Mouse (Mus musculus): Measurements from ENCODE around the gene Tulp1. TPM values are rescaled to one million over a fixed set of nuclear protein-coding genes. Genes with fewer than 3 reads are reported as not detected.

Tulp1 gene
- polyA plus RNA-seq, 1 experiment from 2014 or later = 5.1 TPM

DNA sequence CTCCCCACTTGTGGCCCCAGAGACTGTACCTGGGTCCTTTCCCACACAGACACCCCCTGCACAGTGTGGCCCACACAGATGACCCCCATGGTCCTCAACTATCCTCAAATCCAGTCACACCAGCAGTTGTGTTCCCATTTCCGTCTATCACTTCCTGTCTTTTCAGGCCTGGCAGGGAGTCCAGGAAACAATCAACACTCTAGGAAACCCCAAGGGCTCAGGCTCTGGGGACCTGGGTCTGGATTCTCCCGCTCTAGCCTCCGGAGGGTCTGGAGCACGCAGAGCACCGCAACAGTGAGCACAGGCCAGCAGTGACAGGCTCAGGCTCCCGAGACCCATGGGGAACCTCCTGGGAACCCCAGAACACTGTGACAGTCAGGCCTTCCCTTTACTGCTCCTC is 16.8 kb downstream of the Tulp1 start:
- H3K4me3 ChIP-seq (ENCODE audit: low read length) = peak overlapping the region; percentile 86
- H3K27me3 ChIP-seq (ENCODE audit: control insufficient read depth, insufficient read depth, low read length) = no peaks in the 10 kb centered on the region
- 47% methylated on average over 6 of the region's 6 CpGs for WGBS
- no peak for ATAC-seq (ENCODE audit: low FRiP score, low TSS enrichment)
- H3K4me1 ChIP-seq (ENCODE audit: control insufficient read depth, insufficient read depth, low read length) = peaks cover 65% of the 10 kb centered on the region
- peak overlapping the region; percentile 93 for H3K4me2 ChIP-seq (replicated peaks; ENCODE audit: low read depth, low read length)
- H3K9me3 ChIP-seq (ENCODE audit: control insufficient read depth, low read length) = no peaks in the 10 kb centered on the region
- no peak overlapping the region; the same call in 1 of the 2 replicates for H3K27ac ChIP-seq (ENCODE audit: low read depth, low read length)
- peak overlapping the region; percentile 90; the same call in 1 of the 2 replicates for H3K9ac ChIP-seq (ENCODE audit: low read depth, low read length)
- no peaks in the 10 kb centered on the region for H3K36me3 ChIP-seq (ENCODE audit: control insufficient read depth, insufficient read depth, low read length)

DNA sequence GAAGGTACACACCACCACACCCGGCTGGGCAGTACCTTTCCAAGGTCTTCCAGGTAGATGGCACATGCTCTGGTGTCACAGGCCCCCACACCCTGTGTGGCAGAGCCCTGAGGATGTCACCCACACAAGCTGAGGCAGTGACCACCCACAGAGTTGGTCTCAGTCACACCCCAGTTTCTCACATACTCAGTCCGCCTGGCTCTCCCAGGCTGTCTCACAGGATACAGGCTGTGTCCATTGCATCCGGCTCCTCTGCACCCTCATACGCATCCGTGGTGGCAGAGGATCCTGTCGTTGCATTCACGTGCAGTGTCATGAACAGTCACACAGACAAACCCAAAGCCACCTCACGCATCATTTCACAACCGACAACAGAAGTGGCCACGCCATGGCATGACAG is 17.7 kb downstream of the Tulp1 start:
- 63% methylated on average over 10 of the region's 10 CpGs for WGBS
- Histone ChIP-seq H3K27me3 (ENCODE audit: control insufficient read depth, insufficient read depth, low read length) (no peaks in the 10 kb centered on the region), H3K27ac (ENCODE audit: low read depth, low read length) (no peak overlapping the region; the same call in 1 of the 2 replicates), H3K9ac (ENCODE audit: low read depth, low read length) (peak overlapping the region; percentile 2; the same call in 1 of the 2 replicates), H3K4me3 (ENCODE audit: low read length) (no peak overlapping the region), H3K36me3 (ENCODE audit: control insufficient read depth, insufficient read depth, low read length) (no peaks in the 10 kb centered on the region), H3K9me3 (ENCODE audit: control insufficient read depth, low read length) (no peaks in the 10 kb centered on the region), H3K4me1 (ENCODE audit: control insufficient read depth, insufficient read depth, low read length) (peaks cover 64% of the 10 kb centered on the region), H3K4me2 (replicated peaks; ENCODE audit: low read depth, low read length) (no peak overlapping the region)
- ATAC-seq (ENCODE audit: low FRiP score, low TSS enrichment) = no peak

GRCm38 (mm10) chr17:28345882-28346281 is 19.1 kb downstream of the Tulp1 start:
- ATAC-seq (ENCODE audit: low FRiP score, low TSS enrichment) = no peak

DNA sequence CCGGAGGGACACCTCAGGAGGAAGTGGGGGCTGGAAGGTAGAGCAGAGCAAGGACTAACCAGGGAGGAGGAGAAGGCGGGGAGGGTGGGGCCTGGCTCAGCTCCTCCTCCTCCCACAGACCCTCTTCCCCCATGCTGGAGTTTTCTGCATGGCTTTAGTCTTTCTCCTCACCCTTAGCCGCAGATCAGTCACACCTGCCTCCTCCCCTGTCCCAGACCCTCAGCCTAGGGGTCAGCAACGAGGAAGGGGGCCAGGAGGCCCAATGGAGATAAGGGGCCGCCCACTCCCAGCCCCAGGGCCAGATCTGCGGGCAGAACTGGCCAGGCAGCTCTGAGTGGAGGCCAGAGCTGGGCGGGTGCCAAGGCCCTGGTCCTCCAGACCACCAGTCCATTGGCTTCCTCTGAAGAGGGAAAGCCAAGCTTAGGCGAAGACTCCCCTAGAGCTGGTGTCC is 19.7 kb downstream of the Tulp1 start:
- H3K9me3 ChIP-seq (ENCODE audit: control insufficient read depth, low read length) = no peaks in the 10 kb centered on the region
- peak overlapping the region; percentile 92 for H3K27ac ChIP-seq (ENCODE audit: low read depth, low read length)
- no peaks in the 10 kb centered on the region for H3K27me3 ChIP-seq (ENCODE audit: control insufficient read depth, insufficient read depth, low read length)
- peak overlapping the region; percentile 45; the same call in 1 of the 2 replicates for H3K9ac ChIP-seq (ENCODE audit: low read depth, low read length)
- no peaks in the 10 kb centered on the region for H3K36me3 ChIP-seq (ENCODE audit: control insufficient read depth, insufficient read depth, low read length)
- ATAC-seq (ENCODE audit: low FRiP score, low TSS enrichment) = 0 out of 2 replicates have a peak, but pooled peaks have one; percentile 3
- 16% methylated on average over 8 of the region's 8 CpGs for WGBS
- H3K4me3 ChIP-seq (ENCODE audit: low read length) = peak overlapping the region; percentile 9; the same call in 1 of the 2 replicates
- H3K4me2 ChIP-seq (replicated peaks; ENCODE audit: low read depth, low read length) = peak overlapping the region; percentile 40
- H3K4me1 ChIP-seq (ENCODE audit: control insufficient read depth, insufficient read depth, low read length) = peaks cover 72% of the 10 kb centered on the region

More at GRCm38 (mm10) chr17:28345882-28346281, 19.1 kb downstream of the Tulp1 start:
- peak overlapping the region; percentile 45; the same call in 1 of the 2 replicates for H3K9ac ChIP-seq (ENCODE audit: low read depth, low read length)
- H3K4me3 ChIP-seq (ENCODE audit: low read length) = peak overlapping the region; percentile 9
- no peaks in the 10 kb centered on the region for H3K9me3 ChIP-seq (ENCODE audit: control insufficient read depth, low read length)
- peak overlapping the region; percentile 92 for H3K27ac ChIP-seq (ENCODE audit: low read depth, low read length)
- H3K36me3 ChIP-seq (ENCODE audit: control insufficient read depth, insufficient read depth, low read length) = no peaks in the 10 kb centered on the region
- WGBS = 10% methylated on average over 10 of the region's 10 CpGs
- no peaks in the 10 kb centered on the region for H3K27me3 ChIP-seq (ENCODE audit: control insufficient read depth, insufficient read depth, low read length)
- peak overlapping the region; percentile 40 for H3K4me2 ChIP-seq (replicated peaks; ENCODE audit: low read depth, low read length)
- peaks cover 67% of the 10 kb centered on the region for H3K4me1 ChIP-seq (ENCODE audit: control insufficient read depth, insufficient read depth, low read length)

DNA sequence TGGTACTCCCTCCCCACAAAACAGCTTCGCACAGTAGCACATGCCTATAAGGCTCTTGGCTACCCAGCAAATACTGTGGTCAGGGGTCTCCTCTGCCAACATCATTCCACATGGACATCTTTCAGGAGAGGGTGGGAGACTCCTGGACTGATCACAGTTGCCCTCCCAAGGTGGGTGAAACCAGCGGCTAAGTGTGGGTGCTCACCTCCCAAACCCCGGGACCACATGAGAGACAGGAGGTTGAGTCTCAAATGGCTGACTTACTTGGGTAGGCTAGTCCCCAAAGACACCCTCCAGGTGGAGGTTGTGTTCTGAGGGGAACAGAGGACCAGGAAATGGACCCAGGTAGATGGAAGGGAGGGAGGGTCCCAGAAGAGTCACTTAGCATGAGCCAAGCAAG is 20.4 kb downstream of the Tulp1 start:
- WGBS = 60% methylated on average over 3 of the region's 3 CpGs
- Histone ChIP-seq H3K4me2 (replicated peaks; ENCODE audit: low read depth, low read length) (peak overlapping the region; percentile 40; the same call in 1 of the 2 replicates), H3K9ac (ENCODE audit: low read depth, low read length) (no peak overlapping the region)

GRCm38 (mm10) chr17:28344050-28344607 is 20.9 kb downstream of the Tulp1 start:
- Histone ChIP-seq H3K4me3 (ENCODE audit: low read length) (no peak overlapping the region), H3K9me3 (ENCODE audit: control insufficient read depth, low read length) (no peaks in the 10 kb centered on the region), H3K27ac (ENCODE audit: low read depth, low read length) (no peak overlapping the region), H3K27me3 (ENCODE audit: control insufficient read depth, insufficient read depth, low read length) (no peaks in the 10 kb centered on the region), H3K4me1 (ENCODE audit: control insufficient read depth, insufficient read depth, low read length) (peaks cover 71% of the 10 kb centered on the region), H3K4me2 (replicated peaks; ENCODE audit: low read depth, low read length) (no peak overlapping the region; the same call in 1 of the 2 replicates), H3K36me3 (ENCODE audit: control insufficient read depth, insufficient read depth, low read length) (peaks cover 10% of the 10 kb centered on the region), H3K9ac (ENCODE audit: low read depth, low read length) (peak overlapping the region; percentile 23; the same call in 1 of the 2 replicates)
- no peak for ATAC-seq (ENCODE audit: low FRiP score, low TSS enrichment)
- WGBS = 31% methylated on average over 4 of the region's 4 CpGs

More for the DNA sequence above, 20.4 kb downstream of the Tulp1 start:
- Histone ChIP-seq H3K27me3 (ENCODE audit: control insufficient read depth, insufficient read depth, low read length) (no peaks in the 10 kb centered on the region), H3K4me1 (ENCODE audit: control insufficient read depth, insufficient read depth, low read length) (peaks cover 75% of the 10 kb centered on the region), H3K9me3 (ENCODE audit: control insufficient read depth, low read length) (no peaks in the 10 kb centered on the region), H3K36me3 (ENCODE audit: control insufficient read depth, insufficient read depth, low read length) (peaks cover 6% of the 10 kb centered on the region), H3K27ac (ENCODE audit: low read depth, low read length) (peak overlapping the region; percentile 92; the same call in 1 of the 2 replicates), H3K4me3 (ENCODE audit: low read length) (no peak overlapping the region)
- no peak for ATAC-seq (ENCODE audit: low FRiP score, low TSS enrichment)

DNA sequence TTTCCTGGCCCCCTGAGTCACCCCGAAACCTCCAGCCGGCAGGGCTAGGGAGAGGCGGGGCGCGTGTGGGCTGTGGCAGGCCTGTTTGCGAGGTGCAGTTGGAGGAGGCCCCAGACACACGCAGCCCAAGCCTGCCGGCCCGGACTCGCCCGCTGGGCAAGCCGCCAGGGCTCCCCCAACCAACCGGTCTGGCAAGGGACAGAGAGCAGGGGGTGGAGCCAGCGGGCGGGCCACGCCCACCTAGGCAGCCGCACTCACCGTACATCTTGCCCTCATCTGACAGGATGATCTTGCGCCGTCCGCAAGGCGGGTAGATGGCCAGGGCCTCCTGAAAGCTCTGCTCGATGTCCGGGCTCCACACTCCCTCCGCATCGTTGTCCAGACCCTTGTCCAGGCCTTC is 23.9 kb downstream of the Tulp1 start:
- peak overlapping the region; percentile 62; the same call in 1 of the 2 replicates for H3K27ac ChIP-seq (ENCODE audit: low read depth, low read length)
- H3K4me1 ChIP-seq (ENCODE audit: control insufficient read depth, insufficient read depth, low read length) = peaks cover 43% of the 10 kb centered on the region
- peak; percentile 69 for ATAC-seq (ENCODE audit: low FRiP score, low TSS enrichment)
- no peaks in the 10 kb centered on the region for H3K9me3 ChIP-seq (ENCODE audit: control insufficient read depth, low read length)
- no peaks in the 10 kb centered on the region for H3K27me3 ChIP-seq (ENCODE audit: control insufficient read depth, insufficient read depth, low read length)
- WGBS = 6% methylated on average over 26 of the region's 26 CpGs
- H3K36me3 ChIP-seq (ENCODE audit: control insufficient read depth, insufficient read depth, low read length) = peaks cover 29% of the 10 kb centered on the region
- H3K4me3 ChIP-seq (ENCODE audit: low read length) = peak overlapping the region; percentile 18
- H3K4me2 ChIP-seq (replicated peaks; ENCODE audit: low read depth, low read length) = peak overlapping the region; percentile 38
- H3K9ac ChIP-seq (ENCODE audit: low read depth, low read length) = peak overlapping the region; percentile 35; the same call in 1 of the 2 replicates

DNA sequence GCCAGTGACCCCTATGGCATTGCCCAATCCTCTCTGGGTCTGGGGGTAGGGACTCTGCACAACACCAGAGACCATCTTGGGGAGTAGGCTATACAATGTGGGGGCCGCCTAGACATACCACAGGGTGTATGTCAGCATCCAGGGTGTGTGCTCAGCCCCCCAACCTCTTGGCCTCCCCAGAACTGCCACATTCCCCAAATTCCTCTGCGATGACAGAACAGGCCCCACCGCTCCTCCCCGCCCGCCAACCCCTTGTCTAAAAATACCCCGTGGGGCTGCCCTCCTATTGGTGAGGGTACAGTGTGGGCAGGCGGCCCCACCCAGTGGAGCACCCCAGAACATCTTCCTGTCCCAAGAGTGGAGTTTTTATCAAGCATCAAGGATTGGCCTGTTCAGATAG is 24.4 kb downstream of the Tulp1 start:
- Histone ChIP-seq H3K4me3 (ENCODE audit: low read length) (no peak overlapping the region), H3K4me1 (ENCODE audit: control insufficient read depth, insufficient read depth, low read length) (peaks cover 38% of the 10 kb centered on the region), H3K9me3 (ENCODE audit: control insufficient read depth, low read length) (no peaks in the 10 kb centered on the region), H3K27ac (ENCODE audit: low read depth, low read length) (peak overlapping the region; percentile 62; the same call in 1 of the 2 replicates), H3K36me3 (ENCODE audit: control insufficient read depth, insufficient read depth, low read length) (peaks cover 34% of the 10 kb centered on the region), H3K9ac (ENCODE audit: low read depth, low read length) (peak overlapping the region; percentile 35; the same call in 1 of the 2 replicates), H3K27me3 (ENCODE audit: control insufficient read depth, insufficient read depth, low read length) (no peaks in the 10 kb centered on the region), H3K4me2 (replicated peaks; ENCODE audit: low read depth, low read length) (peak overlapping the region; percentile 38)
- WGBS = 74% methylated on average over 7 of the region's 7 CpGs
- 0 out of 2 replicates have a peak, but pooled peaks have one; percentile 11 for ATAC-seq (ENCODE audit: low FRiP score, low TSS enrichment)

- H3K9me3 ChIP-seq (ENCODE audit: control insufficient read depth, low read length) = no peaks in the 10 kb centered on the region
- ATAC-seq (ENCODE audit: low FRiP score, low TSS enrichment) = no peak
- no peaks in the 10 kb centered on the region for H3K27me3 ChIP-seq (ENCODE audit: control insufficient read depth, insufficient read depth, low read length)
- no peak overlapping the region for H3K9ac ChIP-seq (ENCODE audit: low read depth, low read length)
- H3K27ac ChIP-seq (ENCODE audit: low read depth, low read length) = no peak overlapping the region
- WGBS = 89% methylated on average over 7 of the region's 7 CpGs
- no peak overlapping the region for H3K4me2 ChIP-seq (replicated peaks; ENCODE audit: low read depth, low read length)
- peaks cover 53% of the 10 kb centered on the region for H3K36me3 ChIP-seq (ENCODE audit: control insufficient read depth, insufficient read depth, low read length)
- H3K4me1 ChIP-seq (ENCODE audit: control insufficient read depth, insufficient read depth, low read length) = peaks cover 43% of the 10 kb centered on the region
- no peak overlapping the region for H3K4me3 ChIP-seq (ENCODE audit: low read length)
These were observed 27.5 kb downstream of the Tulp1 start for GRCm38 (mm10) chr17:28337547-28337946.

Measured in kidney, embryonic 14.5 days (tissue).